9 mouse cellular contexts compared by ENCODE assay signal in the genomic region with DNA sequence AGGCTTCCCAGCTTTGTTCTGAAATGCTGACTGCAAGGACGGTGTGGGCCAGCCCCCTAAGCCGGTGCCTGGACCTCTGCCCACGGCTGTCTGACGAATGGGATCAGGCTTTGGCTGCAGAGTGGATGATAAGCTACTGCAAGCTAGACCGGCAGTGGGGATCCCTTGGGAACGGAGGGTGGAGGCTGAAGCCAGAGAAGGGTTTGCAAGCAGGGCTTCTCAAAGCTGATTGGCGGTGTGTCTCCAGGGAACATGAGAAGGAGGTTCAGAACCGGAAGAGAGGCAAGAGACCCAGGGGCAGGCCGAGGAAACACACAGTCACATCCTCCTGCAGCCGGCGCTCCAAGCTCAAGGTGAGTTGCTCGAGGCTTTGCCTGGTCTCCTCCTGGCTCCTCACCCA. TPM values are rescaled to one million over a fixed set of nuclear protein-coding genes. Genes with fewer than 3 reads are reported as not detected.
DNase-seq lines count a peak whose midpoint lies in the region; ATAC-seq and TF ChIP-seq lines count a peak whose summit lies in the region.
"Had no signal": no experiment of that assay in that cellular context is flagged by ENCODE, and none has a peak within 500 bp of the region (broad histone marks: within the 10 kb centered on the region; RNA-seq: fewer than 3 reads in every experiment).

No protein-coding gene starts in this region.

- no peak overlapping the region for H3K27ac ChIP-seq in midbrain, embryonic 10.5 days (replicated peaks)
- no peak overlapping the region for H3K27ac ChIP-seq in midbrain, embryonic 11.5 days (ENCODE audit: low read depth, low read length)
- H3K27ac ChIP-seq in forebrain, postnatal 0 days (ENCODE audit: low read depth, low read length): no peak overlapping the region
- no peak overlapping the region for H3K27ac ChIP-seq in hindbrain, embryonic 14.5 days

- H3K4me3 ChIP-seq in midbrain, embryonic 10.5 days: peak overlapping the region; percentile 98; the same call in 1 of the 2 replicates
- H3K4me3 ChIP-seq in midbrain, embryonic 11.5 days (ENCODE audit: low read depth, low read length): no peak overlapping the region
- no peak overlapping the region for H3K4me3 ChIP-seq in forebrain, postnatal 0 days (ENCODE audit: low read depth, low read length)
- no peak overlapping the region for H3K4me3 ChIP-seq in hindbrain, embryonic 14.5 days (replicated peaks; ENCODE audit: low read length)
- H3K4me3 ChIP-seq in myocyte: no peak overlapping the region

- peaks cover 20% of the 10 kb centered on the region for H3K79me2 ChIP-seq in myocyte (ENCODE audit: control insufficient read depth, insufficient read depth)

- no peak overlapping the region; the same call in 1 of the 2 replicates for H3K4me2 ChIP-seq in midbrain, embryonic 11.5 days
- no peak overlapping the region for H3K4me2 ChIP-seq in forebrain, postnatal 0 days (ENCODE audit: low read depth)
- peak overlapping the region; percentile 91 for H3K4me2 ChIP-seq in hindbrain, embryonic 14.5 days (replicated peaks)
- peak overlapping the region; percentile 88 for H3K4me2 ChIP-seq in myocyte (ENCODE audit: low read depth)

- no peak for ATAC-seq in midbrain, embryonic 11.5 days (ENCODE audit: low FRiP score)
- ATAC-seq in forebrain, postnatal 0 days: no peak
- ATAC-seq in hindbrain, embryonic 14.5 days (ENCODE audit: low FRiP score): no peak
- no peak for ATAC-seq in frontal cortex, adult (ENCODE audit: low TSS enrichment)
- ATAC-seq: Patski had no signal

- no peaks in the 10 kb centered on the region for H3K9me3 ChIP-seq in midbrain, embryonic 10.5 days (replicated peaks)
- no peaks in the 10 kb centered on the region for H3K9me3 ChIP-seq in midbrain, embryonic 11.5 days (ENCODE audit: control insufficient read depth, low read length)
- no peaks in the 10 kb centered on the region for H3K9me3 ChIP-seq in forebrain, postnatal 0 days (ENCODE audit: low read length)
- no peaks in the 10 kb centered on the region for H3K9me3 ChIP-seq in hindbrain, embryonic 14.5 days (ENCODE audit: control insufficient read depth, low read length)

- TF ChIP-seq POLR2A in myocyte (IDR thresholded peaks at IDR 0.05; ENCODE audit: insufficient read length, low read depth): no peak

- H3K4me1 ChIP-seq in midbrain, embryonic 10.5 days: peaks cover 73% of the 10 kb centered on the region
- peaks cover 28% of the 10 kb centered on the region for H3K4me1 ChIP-seq in midbrain, embryonic 11.5 days (ENCODE audit: control insufficient read depth, insufficient read depth, low read length)
- H3K4me1 ChIP-seq in forebrain, postnatal 0 days (ENCODE audit: insufficient read depth): peaks cover 29% of the 10 kb centered on the region
- peaks cover 37% of the 10 kb centered on the region for H3K4me1 ChIP-seq in hindbrain, embryonic 14.5 days (replicated peaks; ENCODE audit: control insufficient read depth, insufficient read depth, low read length)

- no peak overlapping the region for H3ac ChIP-seq in myocyte (ENCODE audit: control insufficient read depth, insufficient read length)

- H3K27me3 ChIP-seq in midbrain, embryonic 10.5 days (ENCODE audit: low read depth, poor library complexity, severe bottlenecking): peaks cover 10% of the 10 kb centered on the region
- H3K27me3 ChIP-seq in midbrain, embryonic 11.5 days (ENCODE audit: control insufficient read depth, insufficient read depth, low read length): peaks cover under 1% of the 10 kb centered on the region; the same call in 1 of the 2 replicates
- H3K27me3 ChIP-seq in forebrain, postnatal 0 days (ENCODE audit: insufficient read depth, low read length): peaks cover 1% of the 10 kb centered on the region; the same call in 1 of the 2 replicates
- H3K27me3 ChIP-seq in hindbrain, embryonic 14.5 days (ENCODE audit: control insufficient read depth, insufficient read depth, low read length): peaks cover 1% of the 10 kb centered on the region; the same call in 1 of the 2 replicates
- H3K27me3 ChIP-seq in myocyte (ENCODE audit: control insufficient read depth, insufficient read depth, insufficient read length): no peaks in the 10 kb centered on the region

- 72% methylated on average over 12 of the region's 12 CpGs for WGBS in midbrain, embryonic 10.5 days
- 66% methylated on average over 12 of the region's 12 CpGs for WGBS in midbrain, embryonic 11.5 days
- WGBS in forebrain, postnatal 0 days: 48% methylated on average over 12 of the region's 12 CpGs
- 39% methylated on average over 12 of the region's 12 CpGs for WGBS in hindbrain, embryonic 14.5 days

- peaks cover 70% of the 10 kb centered on the region for H3K36me3 ChIP-seq in midbrain, embryonic 10.5 days
- peaks cover 34% of the 10 kb centered on the region for H3K36me3 ChIP-seq in midbrain, embryonic 11.5 days (ENCODE audit: control insufficient read depth, insufficient read depth, low read length)
- H3K36me3 ChIP-seq in forebrain, postnatal 0 days (ENCODE audit: insufficient read depth): peaks cover 46% of the 10 kb centered on the region
- H3K36me3 ChIP-seq in hindbrain, embryonic 14.5 days (replicated peaks; ENCODE audit: control insufficient read depth, insufficient read depth): peaks cover 47% of the 10 kb centered on the region
- H3K36me3 ChIP-seq in myocyte (ENCODE audit: control insufficient read depth, insufficient read depth): peaks cover 9% of the 10 kb centered on the region

- no peak overlapping the region for H3K9ac ChIP-seq in midbrain, embryonic 11.5 days (ENCODE audit: low read length)
- no peak overlapping the region for H3K9ac ChIP-seq in forebrain, postnatal 0 days
- 0 out of 2 replicates have a peak overlapping the region, but pooled peaks have one; percentile 22 for H3K9ac ChIP-seq in hindbrain, embryonic 14.5 days

- DNase-seq in midbrain, embryonic 10.5 days (ENCODE audit: low spot score): no peak
- DNase-seq in midbrain, embryonic 11.5 days (ENCODE audit: low spot score, missing footprints): no peak
- DNase-seq in forebrain, postnatal 0 days: peak; percentile 24
- DNase-seq in hindbrain, embryonic 14.5 days (ENCODE audit: low spot score): no peak
- no peak for DNase-seq in left cerebral cortex, adult 18-20 months (ENCODE audit: low spot score in 2 of 2)
- DNase-seq in frontal cortex, postnatal 14 days (ENCODE audit: low spot score in 2 of 2): no peak

- TF ChIP-seq CTCF in forebrain, postnatal 0 days (IDR thresholded peaks at IDR 0.05; ENCODE audit: low read depth): no peak

TF ChIP-seq in myocyte, 11 proteins besides CTCF, POLR2A, EP300 and RAD21:
- TF ChIP-seq MAX (IDR thresholded peaks at IDR 0.05; ENCODE audit: low read depth) (no peak), MYOD1 (IDR thresholded peaks at IDR 0.05; ENCODE audit: control insufficient read depth in 1 of 3, insufficient read length in 2 of 3, low read depth in 2 of 3) (no peak), TCF3 (IDR thresholded peaks at IDR 0.05; ENCODE audit: insufficient read length, low read depth) (no peak), REST (IDR thresholded peaks at IDR 0.05; ENCODE audit: insufficient read depth, insufficient read length) (no peak), POLR2AphosphoS2 (IDR thresholded peaks at IDR 0.05; ENCODE audit: insufficient read length, low read depth) (no peak), E2F4 (IDR thresholded peaks at IDR 0.05; ENCODE audit: insufficient read depth) (no peak), CEBPB (IDR thresholded peaks at IDR 0.05; ENCODE audit: insufficient read depth, poor library complexity, severe bottlenecking) (no peak)
TF ChIP-seq in myocyte: peak in this region for 0.

RNA-seq across cellular contexts. Expression of a gene that starts 3.4 kb away (rescaled TPM):
- polyA plus RNA-seq in midbrain, embryonic 10.5 days (2016; fragmentation: Nextera tagmentation; extraction: Ambion mirVana): 108 and 110 TPM in 2 replicates
- 66.7 and 70.5 TPM in 2 replicates for polyA plus RNA-seq in midbrain, embryonic 11.5 days (2014; fragmentation: Nextera tagmentation; extraction: Ambion mirVana)
- total RNA-seq in forebrain, postnatal 0 days (2014; rRNA removed): 9.2 and 15.2 TPM in 2 replicates
- 6.4 TPM in 2 replicates for polyA plus RNA-seq in forebrain, postnatal 0 days (2015; fragmentation: Nextera tagmentation; extraction: Ambion mirVana)
- polyA plus RNA-seq in hindbrain, embryonic 14.5 days (2014; fragmentation: Nextera tagmentation; extraction: Ambion mirVana): 10.7 and 13.7 TPM in 2 replicates
- 10.2 TPM for polyA plus RNA-seq in myocyte (2012; fragmentation: generic; extraction: Trizol)
- total RNA-seq in left cerebral cortex, adult 18-20 months (2021): 1 to 10 TPM; 1.8 to 2.2 TPM

RNA-seq across cellular contexts. Expression of a gene that starts 14.6 kb away (rescaled TPM):
- 13.5 and 15.0 TPM in 2 replicates for polyA plus RNA-seq in midbrain, embryonic 10.5 days (2016; fragmentation: Nextera tagmentation; extraction: Ambion mirVana)
- 11.3 and 11.9 TPM in 2 replicates for polyA plus RNA-seq in midbrain, embryonic 11.5 days (2014; fragmentation: Nextera tagmentation; extraction: Ambion mirVana)
- 14.2 and 21.9 TPM in 2 replicates for total RNA-seq in forebrain, postnatal 0 days (2014; rRNA removed)
- 5.3 and 8.5 TPM in 2 replicates for polyA plus RNA-seq in forebrain, postnatal 0 days (2015; fragmentation: Nextera tagmentation; extraction: Ambion mirVana)
- polyA plus RNA-seq in hindbrain, embryonic 14.5 days (2014; fragmentation: Nextera tagmentation; extraction: Ambion mirVana): 8.5 and 9.8 TPM in 2 replicates
- 4.9 TPM for polyA plus RNA-seq in myocyte (2012; fragmentation: generic; extraction: Trizol)
- total RNA-seq in left cerebral cortex, adult 18-20 months (2021): 10 to 100 TPM in 1 of 2 experiments, 1 to 10 TPM in 1; 8.3 to 13.3 TPM

RNA-seq across cellular contexts. Expression of a gene that starts 38.2 kb away (rescaled TPM):
- not detected in 2 replicates for polyA plus RNA-seq in midbrain, embryonic 10.5 days (2016; fragmentation: Nextera tagmentation; extraction: Ambion mirVana)
- polyA plus RNA-seq in midbrain, embryonic 11.5 days (2014; fragmentation: Nextera tagmentation; extraction: Ambion mirVana): not detected in 2 replicates
- not detected in 2 replicates for total RNA-seq in forebrain, postnatal 0 days (2014; rRNA removed)
- polyA plus RNA-seq in forebrain, postnatal 0 days (2015; fragmentation: Nextera tagmentation; extraction: Ambion mirVana): not detected in 2 replicates
- not detected in 2 replicates for polyA plus RNA-seq in hindbrain, embryonic 14.5 days (2014; fragmentation: Nextera tagmentation; extraction: Ambion mirVana)
- not detected for polyA plus RNA-seq in myocyte (2012; fragmentation: generic; extraction: Trizol)
- total RNA-seq in left cerebral cortex, adult 18-20 months (2021): not detected
- polyA plus RNA-seq: Patski had no signal

RNA-seq across cellular contexts. Expression of a gene that starts 59.8 kb away (rescaled TPM):
- 5.1 and 7.1 TPM in 2 replicates for polyA plus RNA-seq in midbrain, embryonic 10.5 days (2016; fragmentation: Nextera tagmentation; extraction: Ambion mirVana)
- polyA plus RNA-seq in midbrain, embryonic 11.5 days (2014; fragmentation: Nextera tagmentation; extraction: Ambion mirVana): 6.3 and 7.0 TPM in 2 replicates
- total RNA-seq in forebrain, postnatal 0 days (2014; rRNA removed): 36.1 and 38.6 TPM in 2 replicates
- polyA plus RNA-seq in forebrain, postnatal 0 days (2015; fragmentation: Nextera tagmentation; extraction: Ambion mirVana): 21.7 and 26.1 TPM in 2 replicates
- 16.8 and 20.2 TPM in 2 replicates for polyA plus RNA-seq in hindbrain, embryonic 14.5 days (2014; fragmentation: Nextera tagmentation; extraction: Ambion mirVana)
- polyA plus RNA-seq in myocyte (2012; fragmentation: generic; extraction: Trizol): 29.9 TPM
- 10 to 100 TPM; 46.0 to 49.9 TPM for total RNA-seq in left cerebral cortex, adult 18-20 months (2021)

Comparison
In these comparisons a context has a peak if more than half of its experiments do, and no peak if none do; other contexts are left out.
1. H3K4me2 ChIP-seq: peak in hindbrain, embryonic 14.5 days (single experiment) and myocyte (single experiment); none in midbrain, embryonic 11.5 days (single experiment) and forebrain, postnatal 0 days (single experiment).